Mouse (Mus musculus) gastrocnemius, postnatal 14 days (tissue): ENCODE measurements around the gene Slc25a12. TPM values are rescaled to one million over a fixed set of nuclear protein-coding genes. Genes with fewer than 3 reads are reported as not detected.

ENCODE experiments used
- DNase-seq: peaks from one replicate; pipeline ENCODE4 v3.0.0; 2021; ENCODE audit warnings: mixed read lengths
- intact Hi-C: fragments of 180-260 bp; cut with DNase I; formaldehyde crosslinking; loops from one replicate; pipeline ENCODE4 v1.15.1; 2025; ENCODE audit warnings: low total_unique reads
- total RNA-seq, 2 experiments: library from RNA; stranded (reverse); gene quantifications; 2 replicates each; pipeline ENCODE4 v1.2.3; 2021

Slc25a12 gene
- total RNA-seq, 2 experiments from 2014 or later = 309 to 389 TPM

GRCm38 (mm10) chr2:71273955-71274679 is 93.4 kb downstream of the Slc25a12 start:
- intact Hi-C loops = no loop called here
- peak; percentile 60 for DNase-seq

DNA sequence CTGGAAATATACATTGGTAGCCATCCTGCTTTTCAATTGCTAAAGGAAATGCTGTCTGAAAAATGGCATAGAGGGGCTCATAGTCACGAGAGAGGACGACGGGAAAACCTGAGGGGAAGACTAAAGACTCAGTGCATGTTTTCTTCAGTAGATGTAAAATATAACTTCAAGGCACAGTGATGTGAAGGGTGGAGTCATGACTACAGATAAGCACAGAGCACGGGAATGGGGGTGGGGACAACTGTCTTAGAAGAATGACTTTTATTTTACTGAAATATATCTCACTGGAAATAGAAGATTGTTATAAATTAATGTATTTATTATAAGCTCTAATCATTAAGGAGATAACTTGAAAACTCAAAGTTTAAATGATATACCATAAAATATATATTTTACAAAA is 97.5 kb downstream of the Slc25a12 start:
- intact Hi-C loops = no loop called here
- no peak for DNase-seq

- intact Hi-C loops = no loop called here
- DNase-seq = no peak
Observed at GRCm38 (mm10) chr2:71269332-71269731, 98.2 kb downstream of the Slc25a12 start.

DNA sequence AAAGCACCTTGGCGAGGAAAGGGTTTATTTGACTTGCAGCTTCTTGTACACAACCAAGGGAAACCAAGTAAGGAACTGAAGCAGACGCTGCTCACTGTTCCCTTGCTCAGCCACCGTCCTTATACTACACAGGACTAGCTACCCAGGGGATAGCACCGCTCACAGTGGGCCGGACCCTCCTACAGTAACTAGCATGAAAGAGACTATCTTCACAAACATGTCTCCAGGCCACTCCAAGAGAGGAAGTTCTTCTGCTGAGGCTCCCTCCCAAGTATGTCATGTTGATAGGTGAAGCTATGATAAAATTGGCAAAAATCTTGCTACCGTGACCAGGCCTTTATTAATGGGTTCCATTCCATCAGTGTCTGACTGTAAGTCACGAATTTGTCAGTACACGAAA is 98.9 kb downstream of the Slc25a12 start:
- intact Hi-C loops = no loop called here
- no peak for DNase-seq

DNA sequence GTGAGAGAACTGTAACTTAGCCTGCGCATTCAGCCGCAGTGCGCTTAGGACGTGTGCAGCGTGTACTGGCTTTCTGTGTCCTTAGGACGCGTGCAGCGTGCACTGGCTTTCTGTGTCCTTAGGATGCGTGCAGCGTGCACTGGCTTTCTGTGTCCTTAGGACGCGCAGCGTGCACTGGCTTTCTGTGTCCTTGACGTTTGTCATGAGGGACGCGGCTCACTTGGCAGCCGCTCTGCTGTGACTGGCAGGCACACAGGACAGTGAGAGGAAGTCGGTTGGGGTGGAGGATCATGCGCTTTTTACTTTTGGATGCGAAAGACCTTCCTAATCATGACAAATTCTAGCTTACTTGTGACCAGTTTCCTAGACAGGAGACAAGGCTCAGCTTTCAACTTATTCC is 103.0 kb downstream of the Slc25a12 start:
- no peak for DNase-seq
- intact Hi-C loops = no loop called here

- no peak for DNase-seq
- intact Hi-C loops = no loop called here
Observed at GRCm38 (mm10) chr2:71256581-71256980, 111.0 kb downstream of the Slc25a12 start.

- intact Hi-C loops = loop anchor here (5.0 kb wide), 1 partner anchor 292 kb away; the partner anchor contains the start of gene Dlx2
Observed at GRCm38 (mm10) chr2:71254836-71255235, 112.7 kb downstream of the Slc25a12 start.

DNA sequence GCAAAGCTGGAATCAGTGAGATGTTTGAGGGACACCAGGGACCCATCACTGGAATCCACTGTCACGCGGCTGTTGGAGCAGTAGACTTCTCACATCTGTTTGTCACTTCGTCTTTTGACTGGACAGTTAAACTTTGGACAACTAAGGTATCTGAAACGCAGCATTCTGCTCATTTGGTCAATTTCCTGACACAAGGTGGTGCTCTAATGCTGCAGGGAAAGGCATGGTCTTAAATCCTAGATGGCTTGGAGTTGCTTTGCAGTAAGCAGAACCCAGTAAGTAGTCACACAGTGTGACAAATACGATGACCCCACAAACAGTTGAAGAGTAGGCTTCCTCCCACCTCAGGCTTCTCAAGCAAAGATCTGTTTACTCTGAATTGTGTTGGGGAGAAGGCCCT is 116.7 kb downstream of the Slc25a12 start:
- intact Hi-C loops = loop anchor here (5.0 kb wide), 1 partner anchor 296 kb away; the partner anchor contains the start of gene Dlx2

More at GRCm38 (mm10) chr2:71254836-71255235, 112.7 kb downstream of the Slc25a12 start:
- no peak for DNase-seq

DNA sequence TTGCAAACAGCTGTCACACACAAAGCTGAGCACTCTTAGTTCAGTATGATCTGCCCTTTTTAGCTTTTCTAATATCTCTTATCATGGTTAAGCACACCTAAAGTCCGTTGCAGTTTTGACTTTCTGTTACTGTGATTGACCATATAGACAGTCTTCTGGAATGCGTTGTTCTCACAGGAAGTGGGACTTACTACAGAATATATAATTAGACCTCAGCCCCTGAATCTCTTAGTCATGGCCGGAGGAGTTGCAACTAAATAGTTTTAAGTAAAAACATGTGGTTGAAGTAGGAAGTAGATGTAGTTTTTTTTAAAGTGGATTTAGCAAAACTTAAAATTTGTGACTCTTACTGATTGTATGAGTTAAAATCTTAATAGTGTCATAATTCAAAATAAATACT is 119.5 kb downstream of the Slc25a12 start:
- intact Hi-C loops = no loop called here
- no peak for DNase-seq

More for the DNA sequence above, 116.7 kb downstream of the Slc25a12 start:
- no peak for DNase-seq

GRCm38 (mm10) chr2:71246096-71246495 is 121.5 kb downstream of the Slc25a12 start:
- intact Hi-C loops = no loop called here
- DNase-seq = no peak

DNA sequence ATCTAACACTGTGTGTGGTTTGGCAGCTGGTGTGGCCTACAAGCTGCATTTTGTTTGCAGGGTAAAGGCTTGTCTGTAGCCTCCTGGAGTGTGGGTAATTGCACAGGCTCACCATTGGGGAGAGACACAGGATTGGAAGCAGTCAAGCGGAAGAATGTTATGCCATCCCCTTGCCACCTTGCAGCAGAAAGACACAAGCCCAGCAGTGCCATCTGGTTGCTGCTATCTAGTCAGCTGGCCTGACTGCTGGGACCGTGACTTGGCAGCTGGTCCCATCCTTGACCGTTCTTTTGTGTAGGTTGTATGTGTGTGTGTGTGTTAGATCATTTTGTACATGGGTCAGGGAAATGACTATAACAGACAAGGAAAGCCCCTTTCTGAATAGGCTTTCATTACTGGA is 122.1 kb downstream of the Slc25a12 start:
- DNase-seq = no peak
- intact Hi-C loops = no loop called here

GRCm38 (mm10) chr2:71244807-71245206 is 122.7 kb downstream of the Slc25a12 start:
- intact Hi-C loops = no loop called here
- no peak for DNase-seq

- intact Hi-C loops = no loop called here
- DNase-seq = no peak
Observed at GRCm38 (mm10) chr2:71243058-71243672, 124.4 kb downstream of the Slc25a12 start.

GRCm38 (mm10) chr2:71242180-71242579 is 125.4 kb downstream of the Slc25a12 start:
- intact Hi-C loops = no loop called here
- no peak for DNase-seq

DNA sequence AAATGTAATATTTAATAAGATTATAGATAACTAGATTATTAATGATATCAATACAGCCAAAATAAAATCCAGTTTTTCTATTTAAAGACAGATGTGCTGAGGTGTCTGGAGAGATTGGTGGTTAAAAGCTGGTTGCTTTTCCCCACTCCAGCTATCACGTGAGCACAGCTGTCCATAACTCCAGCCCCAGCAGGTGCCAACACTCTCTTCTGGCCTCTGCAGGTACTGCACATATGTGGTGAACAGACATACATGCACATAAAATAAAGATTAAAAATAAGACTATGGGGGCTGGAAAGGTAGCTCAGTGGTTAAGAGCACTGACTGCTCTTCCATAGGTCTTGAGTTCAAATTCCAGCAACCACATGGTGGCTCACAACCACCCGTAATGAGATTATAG is 126.0 kb downstream of the Slc25a12 start:
- DNase-seq = no peak
- intact Hi-C loops = no loop called here

DNA sequence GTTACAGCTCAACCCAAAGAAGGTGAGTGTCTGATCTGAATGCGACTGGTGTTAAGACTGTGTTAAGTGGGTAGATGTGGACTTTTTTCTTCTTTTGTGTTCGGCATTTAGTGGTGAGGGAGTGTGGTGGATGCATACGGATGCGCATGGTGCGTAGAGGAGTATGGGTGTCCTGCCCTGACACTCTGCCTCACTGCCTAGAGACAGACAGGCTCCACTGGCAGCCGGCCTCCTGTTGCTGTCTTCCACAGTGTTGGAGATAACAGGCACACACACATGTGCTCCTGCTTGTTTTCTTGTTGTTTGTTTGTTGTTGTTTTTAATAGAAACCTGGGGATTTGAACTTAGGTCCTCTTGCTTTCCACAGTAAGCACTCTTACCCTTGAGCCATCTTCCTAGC is 131.5 kb downstream of the Slc25a12 start:
- DNase-seq = no peak
- intact Hi-C loops = no loop called here

DNA sequence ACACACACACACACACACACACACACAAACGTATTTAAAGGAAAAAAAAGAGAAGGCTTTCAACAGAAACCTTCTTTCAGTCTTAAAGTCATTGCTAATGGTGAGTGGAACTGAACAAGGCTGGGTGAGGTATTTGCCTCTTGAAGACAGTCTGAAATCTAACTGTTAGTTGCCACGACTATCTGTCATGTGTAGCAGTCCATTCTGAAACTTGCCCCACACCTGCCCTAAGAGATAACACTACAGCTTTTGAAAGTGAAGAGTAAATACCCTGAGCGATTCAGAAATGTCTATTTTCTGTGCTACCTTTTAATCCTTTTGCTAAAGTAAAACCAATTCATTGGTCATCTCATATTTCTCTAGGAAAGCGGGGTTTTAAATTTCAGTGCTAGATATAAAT is 132.1 kb downstream of the Slc25a12 start:
- DNase-seq = no peak
- intact Hi-C loops = no loop called here

DNA sequence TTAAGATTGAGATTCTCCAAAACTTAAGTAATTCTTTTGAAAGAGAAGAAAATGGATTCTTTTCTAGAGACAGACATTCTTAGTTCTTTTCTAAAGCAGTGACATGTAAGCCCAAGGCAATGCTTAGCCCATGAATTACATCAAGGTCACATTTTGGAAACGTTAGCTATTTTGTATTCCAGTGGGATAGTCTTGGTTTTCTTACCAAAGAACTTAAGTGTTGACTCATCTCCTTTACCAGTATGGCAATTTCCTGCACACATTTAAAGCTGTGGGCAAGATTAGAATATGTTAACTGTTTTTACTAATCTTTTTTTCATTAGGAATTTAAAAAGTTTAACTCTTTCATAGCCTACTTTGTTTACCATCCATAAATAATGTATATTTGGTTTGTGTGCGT is 134.6 kb downstream of the Slc25a12 start:
- intact Hi-C loops = no loop called here
- DNase-seq = no peak

- DNase-seq = no peak
- intact Hi-C loops = no loop called here
Observed at GRCm38 (mm10) chr2:71231951-71232350, 135.6 kb downstream of the Slc25a12 start.

GRCm38 (mm10) chr2:71229603-71230002 is 137.9 kb downstream of the Slc25a12 start:
- intact Hi-C loops = no loop called here

DNA sequence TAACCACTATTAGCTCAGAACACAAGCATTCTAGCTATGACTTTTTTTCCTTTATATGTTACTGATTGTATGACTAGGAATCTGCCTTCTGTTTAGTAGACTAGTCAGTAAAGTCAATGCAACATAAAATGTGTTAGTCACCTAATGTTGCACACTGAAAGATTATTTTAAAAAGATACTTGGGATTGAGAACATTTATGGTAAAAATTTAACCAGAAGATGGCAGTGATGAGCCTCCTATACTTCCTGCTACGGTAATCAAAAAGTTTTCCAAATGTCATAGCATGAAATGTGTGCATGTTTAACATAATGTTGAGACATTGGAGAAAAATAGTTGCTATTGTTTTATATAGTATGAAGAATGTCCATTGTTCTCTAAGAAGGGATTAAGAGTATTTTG is 140.2 kb downstream of the Slc25a12 start:
- intact Hi-C loops = no loop called here
- DNase-seq = no peak

More at GRCm38 (mm10) chr2:71229603-71230002, 137.9 kb downstream of the Slc25a12 start:
- DNase-seq = no peak
